Mouse (Mus musculus) thymus, postnatal 36 days (tissue): Measurements from ENCODE around the gene Slc48a1.

Experiments
- DNase-seq, 2 experiments: peaks; one replicate each; pipeline ENCODE4 v3.0.0; 2022; ENCODE audit warnings: mixed read lengths in 2 of 2

Slc48a1 gene

GRCm38 (mm10) chr15:97755361-97755760 lies 23.0 kb upstream of the Slc48a1 start:
- no peak for DNase-seq

- DNase-seq: no peak
These were observed 18.3 kb upstream of the Slc48a1 start for GRCm38 (mm10) chr15:97760006-97760405.

DNA sequence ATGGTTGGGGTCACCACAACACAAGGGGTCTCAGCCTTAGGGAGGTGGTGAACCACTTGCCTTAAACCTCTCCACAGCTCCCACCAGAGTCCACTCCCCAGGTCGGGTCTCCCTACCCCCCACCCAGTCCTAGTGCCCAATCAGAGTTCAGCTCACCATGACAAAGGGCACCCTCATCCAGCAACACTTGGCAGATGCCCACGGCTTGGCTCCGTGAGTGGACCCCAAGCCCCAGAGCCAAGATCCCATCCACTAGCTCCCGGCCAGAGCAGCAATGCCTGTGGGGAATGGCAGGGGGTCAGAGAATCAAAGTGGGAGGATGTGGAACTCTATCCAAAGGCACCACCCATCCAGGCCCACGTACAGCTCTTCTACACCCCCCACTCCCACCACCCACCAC lies 17.4 kb upstream of the Slc48a1 start:
- no peak for DNase-seq

DNA sequence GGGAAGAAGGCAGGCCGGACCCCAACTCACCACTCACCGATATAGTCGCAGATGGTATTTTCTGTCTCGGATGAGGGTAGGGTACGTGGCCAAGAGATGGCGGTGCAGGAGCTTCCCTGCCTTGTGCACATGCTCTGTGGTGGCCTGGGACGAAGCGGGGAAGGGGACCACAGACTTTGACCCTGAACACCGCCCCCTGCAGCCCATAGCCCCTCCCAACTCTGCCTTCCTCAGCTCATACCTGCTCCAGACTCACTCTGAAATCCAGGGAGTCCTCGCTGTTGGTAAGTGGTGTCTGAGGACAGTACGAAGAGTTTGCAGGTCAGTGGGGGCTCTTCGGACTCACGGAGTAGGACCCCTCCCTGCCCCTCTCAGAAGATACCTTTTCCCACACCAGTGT lies 16.9 kb upstream of the Slc48a1 start:
- no peak for DNase-seq

DNA sequence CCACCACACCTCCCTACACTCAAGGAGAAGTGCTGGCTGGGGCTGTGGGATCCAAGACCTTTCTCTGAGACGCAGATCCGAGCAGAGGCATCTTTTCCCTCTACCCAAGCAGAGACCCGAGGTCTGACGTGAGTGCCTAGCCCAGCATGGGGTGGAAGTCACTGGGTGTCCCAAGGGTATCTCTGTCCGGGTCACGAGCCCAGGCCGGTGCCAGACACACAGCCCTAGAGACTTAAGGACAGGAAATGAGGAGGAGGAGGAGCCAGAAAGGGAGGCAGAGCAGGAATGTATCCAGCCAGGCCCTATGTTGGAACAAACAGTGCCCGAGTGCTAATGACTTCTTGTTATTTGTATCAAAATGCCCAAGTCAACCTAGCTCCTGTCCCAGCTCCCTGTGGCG lies 15.6 kb upstream of the Slc48a1 start:
- no peak for DNase-seq

- peak in 1 of 2 experiments; percentile 40 for DNase-seq
These were observed 14.9 kb upstream of the Slc48a1 start for GRCm38 (mm10) chr15:97763256-97764049.

- DNase-seq: no peak
These were observed 13.8 kb upstream of the Slc48a1 start for GRCm38 (mm10) chr15:97764532-97764931.

DNA sequence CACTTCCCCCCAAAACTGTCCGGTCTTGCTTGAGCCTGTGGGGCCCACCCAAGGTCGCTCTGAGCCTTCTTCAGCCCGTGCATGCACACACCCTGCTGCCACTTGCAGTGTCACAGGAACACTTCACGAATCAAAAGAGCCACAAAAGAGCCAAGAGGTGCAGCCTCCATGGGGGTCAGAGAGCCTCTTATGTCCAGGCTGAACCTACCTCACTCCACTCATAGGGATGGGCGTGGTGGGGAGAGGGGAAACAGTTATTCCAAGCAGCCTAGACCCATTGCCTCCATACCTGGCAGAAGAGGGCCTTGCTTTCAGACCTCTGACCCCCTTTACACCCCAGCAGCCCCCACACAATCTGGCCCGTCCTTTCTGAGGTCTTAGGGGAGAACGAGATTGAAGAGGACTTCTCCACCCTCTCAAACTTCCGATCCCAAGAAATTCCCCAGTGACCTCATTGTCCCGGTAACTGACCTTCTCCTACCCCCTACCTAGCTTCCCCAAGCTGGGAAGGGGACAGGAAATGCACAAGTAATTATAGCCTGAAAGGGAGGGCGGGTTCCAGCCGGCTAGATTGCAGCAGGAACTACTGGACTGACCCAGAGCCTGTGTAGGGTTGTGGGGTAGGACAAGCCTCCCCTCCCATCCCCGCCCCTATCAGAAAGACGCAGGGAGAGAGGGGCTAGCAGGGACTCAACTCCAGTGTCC lies 13.1 kb upstream of the Slc48a1 start:
- DNase-seq: no peak

DNA sequence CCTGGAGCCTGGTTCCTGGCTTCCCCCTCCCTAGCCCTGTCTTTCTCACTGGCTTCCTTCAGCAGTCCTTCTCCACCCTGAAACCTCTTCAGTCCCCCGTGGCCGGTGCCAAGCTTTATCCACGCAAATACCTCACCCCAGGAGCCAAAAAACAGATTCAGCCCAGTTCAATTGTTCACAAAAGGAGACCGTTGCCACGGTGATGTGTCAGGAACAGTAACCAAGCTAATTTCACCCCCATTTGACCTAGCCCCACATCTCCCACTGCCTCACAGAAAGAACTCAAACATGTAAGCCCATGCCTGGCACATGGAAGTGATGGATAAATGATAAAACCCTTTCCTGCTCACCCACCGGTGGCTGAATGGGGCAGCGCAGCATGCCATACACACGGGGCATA lies 12.1 kb upstream of the Slc48a1 start:
- no peak for DNase-seq

DNA sequence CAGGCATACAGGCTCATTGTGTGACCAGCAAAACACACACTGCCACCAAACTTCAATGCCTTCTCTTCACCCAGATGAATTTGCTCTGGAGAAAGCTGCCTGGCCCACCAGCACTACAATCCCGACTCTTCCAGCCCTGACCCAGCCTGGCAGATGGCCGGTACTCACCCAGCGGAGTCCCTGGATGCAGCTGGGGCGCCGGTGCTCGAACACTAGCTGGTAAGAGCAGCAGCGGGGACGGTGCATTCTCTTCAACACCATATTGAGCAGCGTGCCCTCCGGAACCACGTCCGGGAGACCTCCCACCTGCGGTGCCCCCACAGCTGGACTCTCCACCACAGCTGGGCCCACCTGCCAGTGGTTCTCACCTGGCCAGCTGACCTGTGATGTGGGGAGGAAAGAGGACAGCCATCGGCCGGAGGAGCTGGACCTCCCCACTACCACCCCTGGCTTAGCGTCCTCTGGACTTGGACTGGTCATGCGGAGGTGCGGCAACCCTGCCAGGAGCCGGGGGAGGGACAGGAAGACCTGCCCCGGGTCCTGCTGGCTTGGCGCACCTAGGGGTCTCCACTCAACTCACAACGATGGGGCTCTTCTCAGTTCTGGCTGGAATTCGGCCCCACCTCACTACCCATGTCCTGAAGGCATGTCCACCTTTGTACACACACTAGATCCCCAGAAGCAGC lies 11.6 kb upstream of the Slc48a1 start:
- DNase-seq: peak in 1 of 2 experiments; percentile 52

- peak; percentile 90 to 92 for DNase-seq
These were observed 10.8 kb upstream of the Slc48a1 start, which contains the start of gene Rapgef3 for GRCm38 (mm10) chr15:97767280-97768186. Gene Rapgef3, minus strand, starts transcription at chr15:97767972.

DNA sequence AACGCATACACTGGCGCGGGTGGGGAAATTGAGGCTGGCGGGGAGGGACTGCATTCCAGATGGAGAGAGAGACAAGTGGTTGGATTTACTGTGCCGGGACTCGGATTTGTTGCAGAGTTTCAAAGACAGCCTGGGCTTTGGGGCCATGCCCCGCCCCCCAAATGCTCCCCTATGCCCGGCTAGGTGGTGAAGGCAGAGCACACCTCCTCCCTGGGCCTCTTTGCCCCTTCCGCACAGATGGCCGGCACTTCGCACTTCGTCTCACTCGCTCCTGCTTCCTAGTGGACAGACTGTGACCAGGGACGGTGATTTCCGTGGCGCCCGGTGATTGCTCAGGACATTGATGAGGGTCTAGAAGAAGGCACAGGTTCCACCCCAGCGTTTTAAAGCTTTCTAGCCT lies 10.1 kb upstream of the Slc48a1 start:
- no peak for DNase-seq

- no peak for DNase-seq
These were observed 8.0 kb upstream of the Slc48a1 start for GRCm38 (mm10) chr15:97770280-97770679.

- no peak for DNase-seq
These were observed 5.2 kb upstream of the Slc48a1 start for GRCm38 (mm10) chr15:97773108-97773507.

GRCm38 (mm10) chr15:97773961-97774370 lies 4.4 kb upstream of the Slc48a1 start:
- no peak for DNase-seq

GRCm38 (mm10) chr15:97776514-97776913 lies 1.8 kb upstream of the Slc48a1 start:
- DNase-seq: peak; percentile 80 to 85

GRCm38 (mm10) chr15:97776919-97777318 lies 1.4 kb upstream of the Slc48a1 start:
- no peak for DNase-seq

DNA sequence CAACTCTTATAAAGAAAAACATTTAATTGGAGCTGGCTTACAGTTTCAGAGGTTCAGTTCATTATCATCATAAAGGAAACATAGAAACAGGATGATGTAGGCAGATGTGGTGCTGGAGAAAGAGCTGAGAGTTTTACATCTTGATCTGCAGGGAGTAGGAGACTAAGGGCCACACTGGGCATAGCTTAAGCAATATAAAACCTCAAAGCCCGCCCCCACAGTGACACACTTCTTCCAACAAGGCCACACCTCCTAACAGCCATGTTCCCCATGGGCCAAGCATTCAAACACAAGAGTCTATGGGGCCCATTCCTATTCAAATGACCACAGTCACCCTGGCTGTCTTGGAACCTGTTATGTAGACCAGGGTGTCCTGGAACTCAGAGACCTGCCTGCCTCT lies 1.3 kb downstream of the Slc48a1 start:
- DNase-seq: no peak

DNA sequence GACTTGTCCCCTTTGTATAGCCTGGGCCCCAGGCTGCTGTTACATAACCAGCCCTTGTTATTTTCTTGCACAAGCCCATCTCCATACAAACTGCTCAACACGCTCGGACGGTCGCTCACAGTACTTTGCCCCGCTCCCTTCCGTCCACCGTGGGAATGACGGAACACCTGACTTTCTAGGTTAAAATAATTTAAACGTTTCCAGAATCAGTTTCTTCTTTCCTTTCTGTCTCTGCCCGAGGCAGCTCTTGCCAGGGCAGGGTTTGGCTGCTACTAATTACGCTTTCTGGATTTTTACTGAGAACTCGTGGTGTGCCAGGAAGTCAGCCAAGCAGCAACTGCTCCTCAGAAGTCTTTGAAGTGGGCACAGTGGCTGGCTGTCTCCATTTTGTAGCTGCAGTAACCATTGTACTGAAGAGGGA lies 2.3 kb downstream of the Slc48a1 start:
- DNase-seq: peak; percentile 37 to 52

- no peak for DNase-seq
These were observed 3.8 kb downstream of the Slc48a1 start for GRCm38 (mm10) chr15:97781961-97782748.

DNA sequence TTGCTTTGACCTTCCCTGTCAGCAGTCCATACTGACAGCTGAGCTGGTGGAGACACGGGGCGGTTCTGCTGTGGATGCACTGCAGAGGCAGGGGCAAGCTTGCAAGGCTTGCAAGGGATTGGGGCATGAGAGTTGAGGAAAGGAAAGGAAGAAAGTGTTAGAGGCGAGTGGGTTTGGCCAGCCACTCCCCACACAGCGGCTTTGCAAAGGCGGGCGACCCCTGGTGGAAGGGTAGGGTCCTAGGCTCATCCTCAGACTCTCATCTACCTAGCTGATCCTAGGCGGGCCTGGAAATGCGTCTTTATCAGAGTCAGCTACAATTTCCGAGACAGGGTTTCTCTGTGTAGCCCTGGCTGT lies 4.4 kb downstream of the Slc48a1 start:
- DNase-seq: peak; percentile 88 to 89

DNA sequence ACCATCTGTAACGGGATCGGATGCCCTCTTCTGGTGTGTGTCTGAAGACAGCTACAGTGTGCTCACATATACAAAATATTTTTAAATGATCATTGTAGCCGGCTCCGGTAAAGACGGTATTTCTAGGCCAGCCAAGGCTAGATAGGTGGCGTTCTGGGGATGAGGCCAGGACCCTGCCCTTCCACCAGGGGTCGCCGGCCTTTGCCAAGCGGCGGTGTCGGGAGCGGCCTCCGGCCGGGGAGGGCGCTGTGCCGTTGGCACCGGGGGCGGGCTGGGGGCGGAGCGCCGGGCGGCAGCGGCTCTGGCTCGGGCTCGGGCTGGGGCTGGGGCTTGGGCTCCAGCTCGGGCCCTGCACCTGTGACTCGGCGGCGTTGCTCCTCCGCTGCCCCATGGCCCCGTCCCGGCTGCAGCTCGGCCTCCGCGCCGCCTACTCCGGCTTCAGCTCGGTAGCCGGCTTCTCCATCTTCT lies 5.8 kb downstream of the Slc48a1 start:
- DNase-seq: peak; percentile 92 to 95
